Mouse (Mus musculus): ENCODE results near the gene Gm5767. TPM values are rescaled to one million over a fixed set of nuclear protein-coding genes. Genes with fewer than 3 reads are reported as not detected.

Gene Gm5767
- polyA plus RNA-seq, 1 experiment from 2014 or later = not detected

- WGBS = 97% methylated on average over 3 of the region's 3 CpGs
- no peak for DNase-seq (ENCODE audit: low spot score)
- Histone ChIP-seq H3K4me1 (ENCODE audit: control insufficient read depth, insufficient read depth, low read length) (no peaks in the 10 kb centered on the region), H3K4me2 (ENCODE audit: low read depth) (no peak overlapping the region), H3K9ac (ENCODE audit: low read length) (no peak overlapping the region), H3K4me3 (ENCODE audit: low read depth, low read length) (no peak overlapping the region), H3K27me3 (ENCODE audit: control insufficient read depth, insufficient read depth, low read length) (no peaks in the 10 kb centered on the region), H3K27ac (ENCODE audit: low read depth, low read length) (no peak overlapping the region), H3K36me3 (ENCODE audit: control insufficient read depth, insufficient read depth, low read length) (peaks cover 5% of the 10 kb centered on the region; the same call in 1 of the 2 replicates), H3K9me3 (ENCODE audit: control insufficient read depth, low read length) (no peaks in the 10 kb centered on the region)
- ATAC-seq (ENCODE audit: insufficient read depth, low FRiP score, low TSS enrichment) = no peak
Observed at GRCm38 (mm10) chr16:8650007-8650406, 30.6 kb upstream of the Gm5767 start.

- DNase-seq (ENCODE audit: low spot score) (no peak), ATAC-seq (ENCODE audit: insufficient read depth, low FRiP score, low TSS enrichment) (no peak)
- H3K36me3 ChIP-seq (ENCODE audit: control insufficient read depth, insufficient read depth, low read length) = peaks cover 7% of the 10 kb centered on the region
- no peak overlapping the region for H3K9ac ChIP-seq (ENCODE audit: low read length)
- H3K4me2 ChIP-seq (ENCODE audit: low read depth) = no peak overlapping the region
- H3K27ac ChIP-seq (ENCODE audit: low read depth, low read length) = no peak overlapping the region
- H3K4me3 ChIP-seq (ENCODE audit: low read depth, low read length) = no peak overlapping the region
- no peaks in the 10 kb centered on the region for H3K4me1 ChIP-seq (ENCODE audit: control insufficient read depth, insufficient read depth, low read length)
- WGBS = 86% methylated on average over 6 of the region's 6 CpGs
- no peaks in the 10 kb centered on the region for H3K27me3 ChIP-seq (ENCODE audit: control insufficient read depth, insufficient read depth, low read length)
- no peaks in the 10 kb centered on the region for H3K9me3 ChIP-seq (ENCODE audit: control insufficient read depth, low read length)
Observed at GRCm38 (mm10) chr16:8655108-8655507, 25.5 kb upstream of the Gm5767 start.

GRCm38 (mm10) chr16:8655599-8655998 is 25.0 kb upstream of the Gm5767 start:
- 84% methylated on average over 9 of the region's 9 CpGs for WGBS
- H3K9me3 ChIP-seq (ENCODE audit: control insufficient read depth, low read length) = no peaks in the 10 kb centered on the region
- DNase-seq (ENCODE audit: low spot score) = no peak
- H3K4me1 ChIP-seq (ENCODE audit: control insufficient read depth, insufficient read depth, low read length) = no peaks in the 10 kb centered on the region
- no peak overlapping the region for H3K4me2 ChIP-seq (ENCODE audit: low read depth)
- H3K27ac ChIP-seq (ENCODE audit: low read depth, low read length) = no peak overlapping the region
- no peak overlapping the region for H3K9ac ChIP-seq (ENCODE audit: low read length)
- ATAC-seq (ENCODE audit: insufficient read depth, low FRiP score, low TSS enrichment) = 0 out of 2 replicates have a peak, but pooled peaks have one; percentile 11
- no peak overlapping the region for H3K4me3 ChIP-seq (ENCODE audit: low read depth, low read length)
- peaks cover 9% of the 10 kb centered on the region for H3K36me3 ChIP-seq (ENCODE audit: control insufficient read depth, insufficient read depth, low read length)
- no peaks in the 10 kb centered on the region for H3K27me3 ChIP-seq (ENCODE audit: control insufficient read depth, insufficient read depth, low read length)

- Histone ChIP-seq H3K4me1 (ENCODE audit: control insufficient read depth, insufficient read depth, low read length) (no peaks in the 10 kb centered on the region), H3K4me3 (ENCODE audit: low read depth, low read length) (no peak overlapping the region), H3K9ac (ENCODE audit: low read length) (no peak overlapping the region), H3K4me2 (ENCODE audit: low read depth) (no peak overlapping the region), H3K9me3 (ENCODE audit: control insufficient read depth, low read length) (no peaks in the 10 kb centered on the region), H3K27ac (ENCODE audit: low read depth, low read length) (no peak overlapping the region), H3K36me3 (ENCODE audit: control insufficient read depth, insufficient read depth, low read length) (peaks cover 11% of the 10 kb centered on the region), H3K27me3 (ENCODE audit: control insufficient read depth, insufficient read depth, low read length) (no peaks in the 10 kb centered on the region)
- 94% methylated on average over 2 of the region's 2 CpGs for WGBS
- DNase-seq (ENCODE audit: low spot score) (no peak), ATAC-seq (ENCODE audit: insufficient read depth, low FRiP score, low TSS enrichment) (no peak)
Observed at GRCm38 (mm10) chr16:8656256-8656655, 24.3 kb upstream of the Gm5767 start.

GRCm38 (mm10) chr16:8658349-8658748 is 22.2 kb upstream of the Gm5767 start:
- ATAC-seq (ENCODE audit: insufficient read depth, low FRiP score, low TSS enrichment) (no peak), DNase-seq (ENCODE audit: low spot score) (no peak)
- Histone ChIP-seq H3K36me3 (ENCODE audit: control insufficient read depth, insufficient read depth, low read length) (peaks cover 13% of the 10 kb centered on the region), H3K4me3 (ENCODE audit: low read depth, low read length) (no peak overlapping the region), H3K9ac (ENCODE audit: low read length) (no peak overlapping the region), H3K27me3 (ENCODE audit: control insufficient read depth, insufficient read depth, low read length) (no peaks in the 10 kb centered on the region), H3K4me1 (ENCODE audit: control insufficient read depth, insufficient read depth, low read length) (no peaks in the 10 kb centered on the region), H3K27ac (ENCODE audit: low read depth, low read length) (no peak overlapping the region), H3K4me2 (ENCODE audit: low read depth) (no peak overlapping the region), H3K9me3 (ENCODE audit: control insufficient read depth, low read length) (no peaks in the 10 kb centered on the region)
- WGBS = 89% methylated on average over 4 of the region's 4 CpGs

GRCm38 (mm10) chr16:8658764-8659163 is 21.8 kb upstream of the Gm5767 start:
- no peak overlapping the region for H3K4me2 ChIP-seq (ENCODE audit: low read depth)
- H3K4me3 ChIP-seq (ENCODE audit: low read depth, low read length) = no peak overlapping the region
- no peaks in the 10 kb centered on the region for H3K4me1 ChIP-seq (ENCODE audit: control insufficient read depth, insufficient read depth, low read length)
- no peaks in the 10 kb centered on the region for H3K27me3 ChIP-seq (ENCODE audit: control insufficient read depth, insufficient read depth, low read length)
- H3K36me3 ChIP-seq (ENCODE audit: control insufficient read depth, insufficient read depth, low read length) = peaks cover 13% of the 10 kb centered on the region
- DNase-seq (ENCODE audit: low spot score) = no peak
- no peak for ATAC-seq (ENCODE audit: insufficient read depth, low FRiP score, low TSS enrichment)
- H3K9me3 ChIP-seq (ENCODE audit: control insufficient read depth, low read length) = no peaks in the 10 kb centered on the region
- no peak overlapping the region for H3K9ac ChIP-seq (ENCODE audit: low read length)
- no peak overlapping the region for H3K27ac ChIP-seq (ENCODE audit: low read depth, low read length)
- 93% methylated on average over 4 of the region's 4 CpGs for WGBS

- Histone ChIP-seq H3K27me3 (ENCODE audit: control insufficient read depth, insufficient read depth, low read length) (no peaks in the 10 kb centered on the region), H3K4me2 (ENCODE audit: low read depth) (no peak overlapping the region), H3K9me3 (ENCODE audit: control insufficient read depth, low read length) (no peaks in the 10 kb centered on the region), H3K27ac (ENCODE audit: low read depth, low read length) (no peak overlapping the region), H3K36me3 (ENCODE audit: control insufficient read depth, insufficient read depth, low read length) (peaks cover 9% of the 10 kb centered on the region), H3K9ac (ENCODE audit: low read length) (no peak overlapping the region), H3K4me1 (ENCODE audit: control insufficient read depth, insufficient read depth, low read length) (peaks cover 6% of the 10 kb centered on the region; the same call in 1 of the 2 replicates), H3K4me3 (ENCODE audit: low read depth, low read length) (no peak overlapping the region)
- ATAC-seq (ENCODE audit: insufficient read depth, low FRiP score, low TSS enrichment) (no peak), DNase-seq (ENCODE audit: low spot score) (no peak)
- 83% methylated on average over 2 of the region's 2 CpGs for whole genome bisulfite sequencing
Observed at GRCm38 (mm10) chr16:8663022-8663421, 17.5 kb upstream of the Gm5767 start.

- no peak overlapping the region for H3K27ac ChIP-seq (ENCODE audit: low read depth, low read length)
- 80% methylated on average over 24 of the region's 24 CpGs for WGBS
- no peak overlapping the region for H3K4me2 ChIP-seq (ENCODE audit: low read depth)
- H3K4me3 ChIP-seq (ENCODE audit: low read depth, low read length) = no peak overlapping the region
- no peaks in the 10 kb centered on the region for H3K27me3 ChIP-seq (ENCODE audit: control insufficient read depth, insufficient read depth, low read length)
- H3K36me3 ChIP-seq (ENCODE audit: control insufficient read depth, insufficient read depth, low read length) = peaks cover 9% of the 10 kb centered on the region
- ATAC-seq (ENCODE audit: insufficient read depth, low FRiP score, low TSS enrichment) (no peak), DNase-seq (ENCODE audit: low spot score) (no peak)
- peaks cover 12% of the 10 kb centered on the region for H3K4me1 ChIP-seq (ENCODE audit: control insufficient read depth, insufficient read depth, low read length)
- H3K9me3 ChIP-seq (ENCODE audit: control insufficient read depth, low read length) = no peaks in the 10 kb centered on the region
- H3K9ac ChIP-seq (ENCODE audit: low read length) = no peak overlapping the region
Observed at GRCm38 (mm10) chr16:8663606-8664539, 16.7 kb upstream of the Gm5767 start.

- H3K9me3 ChIP-seq (ENCODE audit: control insufficient read depth, low read length) = no peaks in the 10 kb centered on the region
- H3K4me2 ChIP-seq (ENCODE audit: low read depth) = no peak overlapping the region
- H3K4me3 ChIP-seq (ENCODE audit: low read depth, low read length) = no peak overlapping the region
- H3K27ac ChIP-seq (ENCODE audit: low read depth, low read length) = no peak overlapping the region
- H3K9ac ChIP-seq (ENCODE audit: low read length) = no peak overlapping the region
- ATAC-seq (ENCODE audit: insufficient read depth, low FRiP score, low TSS enrichment) (no peak), DNase-seq (ENCODE audit: low spot score) (no peak)
- H3K4me1 ChIP-seq (ENCODE audit: control insufficient read depth, insufficient read depth, low read length) = peaks cover 24% of the 10 kb centered on the region
- H3K27me3 ChIP-seq (ENCODE audit: control insufficient read depth, insufficient read depth, low read length) = no peaks in the 10 kb centered on the region
- 79% methylated on average over 5 of the region's 5 CpGs for WGBS
- peaks cover 7% of the 10 kb centered on the region for H3K36me3 ChIP-seq (ENCODE audit: control insufficient read depth, insufficient read depth, low read length)
Observed at GRCm38 (mm10) chr16:8665367-8665766, 15.2 kb upstream of the Gm5767 start.

All from neural tube, embryonic 11.5 days (tissue).